Mouse (Mus musculus) erythroblast, embryonic 14.5 days (primary cell): ENCODE measurements around the gene Ubqln4.

Experiments used
- GATA1 ChIP-seq: IDR thresholded peaks from 2 replicates; pipeline ENCODE4 v1.6.1; 2012; ENCODE audit warnings: low read length, inconsistent platforms, mixed read lengths
- TAL1 ChIP-seq: IDR thresholded peaks from 3 replicates; pipeline ENCODE4 v1.6.1; 2012; ENCODE audit warnings: low read length, inconsistent platforms, mixed read lengths

DNA sequence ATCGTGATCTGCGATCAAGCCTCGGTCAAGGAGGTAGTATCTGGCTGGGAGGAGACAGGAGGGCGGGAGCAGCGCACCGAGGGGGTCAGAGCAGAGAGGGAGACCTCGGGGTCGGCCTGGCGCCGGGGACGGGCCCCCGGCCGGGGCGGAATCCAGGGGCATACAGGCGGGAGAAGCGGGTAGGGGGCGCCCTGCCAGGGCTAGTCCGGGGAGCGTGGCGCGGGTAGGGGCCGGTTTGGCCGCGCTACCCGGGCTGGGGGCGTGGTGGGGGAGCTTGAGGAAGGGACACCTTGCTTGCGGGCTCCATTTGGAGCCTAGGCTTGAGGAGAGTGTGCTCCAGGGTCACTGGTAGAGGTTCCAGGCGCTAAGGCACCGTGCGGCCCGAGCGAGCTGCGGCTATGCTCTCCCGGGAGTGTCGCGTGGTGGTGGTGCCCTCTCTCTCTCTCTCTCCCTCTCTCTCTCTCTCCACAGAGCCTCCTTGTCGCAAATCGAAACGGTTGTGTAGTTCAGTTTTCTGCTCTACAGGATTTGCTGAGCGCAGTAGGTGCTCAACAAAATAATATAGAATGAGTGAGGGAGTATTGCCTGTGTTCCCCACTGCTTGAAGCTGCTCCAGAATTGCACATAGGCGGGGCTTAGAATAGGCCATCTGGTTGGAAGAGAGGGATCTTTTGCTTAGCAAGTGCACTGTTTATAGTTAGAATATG, 475 bp downstream of the Ubqln4 start:
- TF ChIP-seq TAL1 (no peak), GATA1 (no peak)
